Mouse (Mus musculus) right cerebral cortex, postnatal 4 days (tissue): ENCODE measurements around the gene Naglu.

Experiments
- DNase-seq: peaks from one replicate; pipeline ENCODE4 v3.0.0-alpha.2; 2022

The Naglu gene

GRCm38 (mm10) chr11:101069391-101070188 lies at the start of gene Naglu:
Gene Naglu, plus strand, starts transcription at chr11:101070012.
- peak; percentile 95 for DNase-seq

GRCm38 (mm10) chr11:101023371-101023770 lies 46.4 kb upstream of the Naglu start:
- DNase-seq = peak; percentile 67

GRCm38 (mm10) chr11:101024001-101024400 lies 45.8 kb upstream of the Naglu start:
- DNase-seq = no peak

GRCm38 (mm10) chr11:101027121-101027520 lies 42.7 kb upstream of the Naglu start:
- DNase-seq = no peak

- DNase-seq = no peak
Observed at GRCm38 (mm10) chr11:101029320-101029719, 40.5 kb upstream of the Naglu start.

GRCm38 (mm10) chr11:101030136-101030807 lies 39.5 kb upstream of the Naglu start:
- no peak for DNase-seq

GRCm38 (mm10) chr11:101030808-101031156 lies 39.0 kb upstream of the Naglu start:
- DNase-seq = no peak

- no peak for DNase-seq
Observed at GRCm38 (mm10) chr11:101031470-101031869, 38.3 kb upstream of the Naglu start.

GRCm38 (mm10) chr11:101033856-101034500 lies 35.8 kb upstream of the Naglu start:
- no peak for DNase-seq

GRCm38 (mm10) chr11:101034614-101035327 lies 35.0 kb upstream of the Naglu start:
- DNase-seq = no peak

GRCm38 (mm10) chr11:101035328-101035695 lies 34.5 kb upstream of the Naglu start:
- no peak for DNase-seq

GRCm38 (mm10) chr11:101037795-101038194 lies 32.0 kb upstream of the Naglu start:
- DNase-seq = no peak

GRCm38 (mm10) chr11:101045826-101046225 lies 24.0 kb upstream of the Naglu start:
- DNase-seq = no peak

GRCm38 (mm10) chr11:101046440-101046839 lies 23.4 kb upstream of the Naglu start:
- DNase-seq = no peak

- no peak for DNase-seq
Observed at GRCm38 (mm10) chr11:101047502-101047901, 22.3 kb upstream of the Naglu start.

- no peak for DNase-seq
Observed at GRCm38 (mm10) chr11:101050359-101050758, 19.5 kb upstream of the Naglu start.

GRCm38 (mm10) chr11:101051051-101051493 lies 18.7 kb upstream of the Naglu start:
- no peak for DNase-seq

GRCm38 (mm10) chr11:101051617-101052016 lies 18.2 kb upstream of the Naglu start:
- no peak for DNase-seq

GRCm38 (mm10) chr11:101052751-101053473 lies 16.9 kb upstream of the Naglu start:
- DNase-seq = no peak

- no peak for DNase-seq
Observed at GRCm38 (mm10) chr11:101053974-101054373, 15.8 kb upstream of the Naglu start.

- DNase-seq = no peak
Observed at GRCm38 (mm10) chr11:101055418-101055817, 14.4 kb upstream of the Naglu start.

GRCm38 (mm10) chr11:101056885-101057284 lies 12.9 kb upstream of the Naglu start:
- no peak for DNase-seq
